Mouse (Mus musculus) gastrocnemius, adult 2 months (tissue): ENCODE results near the gene Vmn1r55. TPM values are rescaled to one million over a fixed set of nuclear protein-coding genes. Genes with fewer than 3 reads are reported as not detected.
"Not testable (repeated sequence)": the region's sequence is repeated elsewhere in the genome, so short reads cannot be mapped to it uniquely, and the experiment has no call there.

ENCODE experiments used
- DNase-seq: peaks from one replicate; pipeline ENCODE4 v3.0.0; 2022
- H3K27ac ChIP-seq: fragments of 200-600 bp; 2 replicates; pipeline ENCODE4 v1.8.1; 2022; ENCODE audit warnings: mild to moderate bottlenecking
- H3K4me3 ChIP-seq: fragments of 200-600 bp; 2 replicates; pipeline ENCODE4 v1.8.1; 2022; ENCODE audit warnings: mild to moderate bottlenecking, moderate library complexity
- CTCF ChIP-seq: fragments of 200-600 bp; IDR thresholded peaks from 2 replicates; pipeline ENCODE4 v1.8.1; 2022; ENCODE audit warnings: antibody characterized with exemption, mild to moderate bottlenecking, moderate library complexity
- intact Hi-C: fragments of 180-260 bp; cut with DNase I; formaldehyde crosslinking; loops from one replicate; pipeline ENCODE4 v1.15.1; 2025
- total RNA-seq, 2 experiments: library from RNA; stranded (reverse); gene quantifications; 2 replicates each; pipeline ENCODE4 v1.2.3; 2021

The Vmn1r55 gene
- total RNA-seq, 2 experiments from 2014 or later, result not detected

DNA sequence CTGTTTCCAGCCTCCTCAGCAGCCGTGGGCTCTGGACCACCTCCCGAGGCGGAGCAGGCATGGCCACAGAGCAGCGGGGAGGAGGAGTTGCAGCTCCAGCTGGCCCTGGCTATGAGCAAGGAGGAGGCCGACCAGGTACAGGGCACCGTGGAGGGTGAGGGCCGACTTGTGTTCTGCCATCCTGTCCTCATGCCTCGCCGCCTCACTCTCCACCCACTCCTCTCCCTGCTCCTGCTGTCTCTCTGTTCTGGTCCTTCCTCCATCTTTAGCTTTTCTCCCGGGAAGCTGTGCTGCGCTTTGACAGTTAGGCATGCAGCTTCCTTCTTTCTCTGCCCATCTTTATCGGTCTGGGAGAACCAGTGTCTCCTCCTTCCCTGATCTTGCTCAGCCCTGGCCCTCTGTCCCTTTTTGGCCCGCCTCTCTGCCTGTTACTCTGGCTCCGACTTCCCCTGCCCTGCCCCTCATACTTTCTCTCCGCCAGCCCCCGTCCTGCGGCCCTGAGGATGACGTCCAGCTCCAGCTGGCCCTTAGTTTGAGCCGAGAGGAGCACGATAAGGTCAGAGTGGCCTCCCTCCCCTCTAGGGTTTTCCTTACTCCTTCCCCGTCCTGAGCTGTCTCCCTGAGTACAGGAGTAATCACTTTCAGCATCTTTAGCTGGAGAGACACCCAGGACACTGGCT, 56.5 kb downstream of the Vmn1r55 start:
- no peak for DNase-seq

DNA sequence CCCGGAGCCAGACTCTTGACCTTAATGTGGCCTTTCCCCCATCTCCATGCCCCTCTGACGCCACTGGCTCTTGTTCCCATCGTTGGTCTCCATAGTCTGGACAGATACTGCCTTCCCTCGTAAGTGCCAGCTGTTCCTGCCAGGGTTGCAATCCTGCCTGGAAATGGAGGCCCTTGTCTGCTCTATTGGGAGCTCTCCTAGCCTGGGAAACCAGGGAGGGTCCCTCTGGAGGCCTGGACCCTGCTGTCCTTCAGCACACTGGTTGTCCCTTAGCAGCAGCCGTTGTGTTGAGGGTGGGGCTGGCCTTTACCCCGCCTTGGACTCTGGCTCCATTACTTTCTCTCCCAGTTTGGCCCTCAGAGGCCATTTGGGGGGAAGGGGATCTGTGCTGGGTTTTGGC, 57.1 kb downstream of the Vmn1r55 start:
- intact Hi-C loops, result no loop called here
- Histone ChIP-seq H3K4me3 (no peak overlapping the region), H3K27ac (peak overlapping the region; percentile 24; the same call in 1 of the 2 replicates)
- no peak for TF ChIP-seq CTCF
- DNase-seq, result no peak

More for the DNA sequence above, 56.5 kb downstream of the Vmn1r55 start:
- intact Hi-C loops, result no loop called here
- peak overlapping the region; percentile 6; the same call in 1 of the 2 replicates for H3K27ac ChIP-seq
- TF ChIP-seq CTCF, result no peak
- no peak overlapping the region for H3K4me3 ChIP-seq

DNA sequence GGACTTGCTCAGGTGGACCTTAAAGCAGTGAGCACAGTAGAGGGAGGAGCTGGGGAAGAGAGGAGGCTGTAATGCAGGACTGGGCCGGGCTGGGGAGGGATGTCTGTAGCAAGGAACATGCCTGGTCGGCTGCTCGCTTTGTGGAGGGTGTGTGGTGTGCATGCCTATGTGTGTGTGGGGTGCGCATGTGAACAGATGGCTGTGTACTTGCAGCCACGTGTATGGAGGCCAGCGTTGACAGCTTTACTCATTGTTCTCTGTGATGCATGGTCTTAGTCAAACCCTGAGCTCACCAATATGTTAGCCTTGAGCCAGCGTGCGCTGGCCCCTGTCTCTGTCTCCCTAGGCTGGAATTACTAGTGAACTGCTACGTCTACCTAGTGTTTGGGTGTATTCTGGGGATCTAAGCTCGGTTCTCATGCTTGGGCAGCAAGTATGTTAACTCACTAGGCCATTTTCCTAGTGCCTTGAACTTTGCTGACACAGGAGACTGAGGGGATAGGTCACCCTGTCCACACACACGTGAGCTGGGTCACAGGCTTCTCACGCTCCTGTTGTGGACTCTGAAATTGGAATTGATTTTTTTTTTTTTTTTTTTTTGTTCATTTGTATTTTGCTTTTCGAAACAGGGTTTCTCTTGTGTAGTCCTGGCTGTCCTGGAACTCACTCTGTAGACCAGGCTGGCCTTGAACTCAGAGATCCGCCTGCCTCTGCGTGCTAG, 58.3 kb downstream of the Vmn1r55 start:
- H3K27ac ChIP-seq, result no peak overlapping the region
- H3K4me3 ChIP-seq, result no peak overlapping the region
- no peak for TF ChIP-seq CTCF
- DNase-seq, result no peak
- intact Hi-C loops, result no loop called here

DNA sequence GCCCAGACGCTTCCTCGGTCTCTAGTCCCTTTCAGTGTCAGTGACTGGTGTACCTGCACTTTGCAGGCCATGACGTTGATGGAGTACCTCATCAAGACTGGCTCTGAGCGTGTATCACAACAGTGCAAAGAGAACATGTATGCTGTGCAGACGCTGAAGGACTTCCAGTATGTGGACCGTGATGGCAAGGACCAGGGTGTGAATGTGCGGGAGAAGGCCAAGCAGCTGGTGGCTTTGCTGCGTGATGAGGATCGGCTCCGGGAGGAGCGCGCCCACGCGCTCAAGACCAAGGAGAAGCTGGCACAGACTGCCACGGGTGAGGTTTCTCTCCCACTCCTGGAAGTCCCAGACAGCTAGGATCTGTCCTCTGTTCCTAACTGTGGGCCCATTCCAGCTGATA, 59.6 kb downstream of the Vmn1r55 start:
- Histone ChIP-seq H3K4me3 (no peak overlapping the region), H3K27ac (no peak overlapping the region)
- no peak for TF ChIP-seq CTCF
- intact Hi-C loops, result no loop called here
- no peak for DNase-seq

DNA sequence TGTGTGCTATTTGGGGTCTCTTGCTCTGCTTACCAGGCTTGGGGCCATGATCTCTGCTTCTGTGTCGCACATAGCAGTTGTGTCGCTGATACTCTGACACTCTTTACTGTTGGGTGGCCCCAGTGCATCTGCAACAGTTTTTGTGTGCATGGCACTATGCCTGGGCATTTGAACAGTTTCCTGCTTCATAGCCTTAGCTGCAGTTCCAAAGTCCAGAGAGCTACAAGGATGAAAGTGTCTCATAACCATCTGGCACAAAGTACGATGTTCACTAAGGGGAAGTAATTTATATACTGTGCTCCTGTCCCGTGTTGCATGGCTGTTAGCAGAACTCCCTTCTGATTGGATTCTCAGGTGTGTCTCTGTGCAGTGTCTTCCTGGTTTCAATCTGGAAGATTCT, 61.6 kb downstream of the Vmn1r55 start:
- no peak for TF ChIP-seq CTCF
- H3K4me3 ChIP-seq, result no peak overlapping the region
- intact Hi-C loops, result no loop called here
- DNase-seq, result no peak
- no peak overlapping the region for H3K27ac ChIP-seq

DNA sequence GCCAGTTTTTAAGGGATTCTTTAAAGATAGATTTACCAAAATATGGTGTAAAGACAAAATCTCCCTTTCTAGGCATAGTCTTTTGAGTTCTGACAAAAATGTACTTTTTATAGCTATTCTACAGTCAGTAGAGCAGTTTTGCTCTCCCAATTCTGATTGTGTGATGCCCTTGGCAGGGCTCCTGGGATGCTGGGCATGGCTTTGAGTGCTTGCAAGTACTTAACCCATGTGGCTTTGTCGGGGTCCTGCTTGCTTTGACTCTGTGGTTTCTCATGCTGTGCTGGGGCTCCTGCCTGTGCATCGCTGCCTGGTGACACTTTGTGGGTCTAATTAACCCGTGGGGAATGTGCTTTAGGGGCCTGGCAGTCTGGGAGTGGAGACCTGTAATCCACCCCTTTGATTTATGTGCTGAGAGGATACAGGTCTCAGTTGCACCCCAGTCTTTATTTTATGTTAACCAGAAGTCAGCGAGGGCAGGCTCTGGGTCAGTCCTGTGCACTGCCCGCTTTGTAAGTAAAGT, 62.5 kb downstream of the Vmn1r55 start:
- Histone ChIP-seq H3K4me3 (no peak overlapping the region), H3K27ac (no peak overlapping the region)
- no peak for TF ChIP-seq CTCF
- no peak for DNase-seq
- intact Hi-C loops, result no loop called here

DNA sequence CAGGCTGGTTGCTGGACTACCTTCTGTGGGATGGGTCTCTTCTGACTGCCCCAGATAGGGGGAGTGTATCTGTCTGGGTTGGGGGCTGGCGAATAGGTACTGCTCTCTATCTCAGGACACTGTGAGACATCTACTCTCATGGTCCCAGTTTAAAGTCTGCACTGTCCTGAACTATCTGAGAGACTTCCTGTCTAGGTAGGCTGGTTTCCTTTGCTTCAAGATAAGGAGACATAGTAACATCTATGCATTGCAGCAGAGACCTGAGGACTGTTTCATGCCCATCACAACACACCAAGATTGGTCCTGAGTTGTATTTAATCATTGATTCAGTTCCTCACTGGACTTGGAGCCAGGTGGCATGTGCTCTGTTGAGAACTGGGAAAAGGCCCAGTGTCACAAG, 64.0 kb downstream of the Vmn1r55 start:
- no peak for DNase-seq
- H3K4me3 ChIP-seq, result no peak overlapping the region
- intact Hi-C loops, result no loop called here
- no peak overlapping the region for H3K27ac ChIP-seq
- TF ChIP-seq CTCF, result no peak

DNA sequence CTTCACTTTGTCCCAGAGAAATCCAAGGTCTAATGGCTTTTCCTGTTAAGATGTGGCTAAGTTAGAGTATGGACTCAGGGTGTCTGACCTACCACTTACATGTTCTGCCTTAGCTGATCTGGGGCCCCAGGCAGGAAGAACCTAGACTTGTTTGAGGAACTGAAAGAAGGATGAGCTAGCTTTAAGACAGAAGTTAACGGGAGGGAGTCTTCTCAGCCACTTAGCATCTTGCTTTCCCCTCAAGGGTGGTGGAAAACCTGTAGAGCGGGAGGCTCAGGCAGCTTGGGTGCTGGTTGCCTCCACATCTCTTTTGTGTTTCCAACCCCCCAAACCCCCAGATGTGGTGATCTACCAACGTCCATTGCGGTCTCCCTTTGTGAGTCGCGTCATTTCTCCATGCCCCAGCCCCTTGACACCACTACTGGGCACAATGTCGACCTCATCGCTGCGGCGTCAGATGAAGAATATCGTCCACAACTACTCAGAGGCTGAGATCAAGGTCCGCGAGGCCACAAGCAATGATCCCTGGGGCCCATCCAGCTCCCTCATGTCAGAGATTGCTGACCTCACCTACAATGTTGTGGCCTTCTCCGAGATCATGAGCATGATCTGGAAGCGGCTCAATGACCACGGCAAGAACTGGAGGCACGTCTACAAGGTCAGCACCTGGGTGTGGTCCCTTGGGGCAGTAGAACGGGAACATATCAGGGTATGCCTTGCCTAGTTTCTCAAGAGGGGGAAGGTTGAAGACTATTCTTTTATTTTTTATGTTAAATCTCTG, 66.0 kb downstream of the Vmn1r55 start:
- no peak for TF ChIP-seq CTCF
- H3K4me3 ChIP-seq, result no peak overlapping the region
- peak overlapping the region; percentile 35; the same call in 1 of the 2 replicates for H3K27ac ChIP-seq
- no peak for DNase-seq
- intact Hi-C loops, result no loop called here

DNA sequence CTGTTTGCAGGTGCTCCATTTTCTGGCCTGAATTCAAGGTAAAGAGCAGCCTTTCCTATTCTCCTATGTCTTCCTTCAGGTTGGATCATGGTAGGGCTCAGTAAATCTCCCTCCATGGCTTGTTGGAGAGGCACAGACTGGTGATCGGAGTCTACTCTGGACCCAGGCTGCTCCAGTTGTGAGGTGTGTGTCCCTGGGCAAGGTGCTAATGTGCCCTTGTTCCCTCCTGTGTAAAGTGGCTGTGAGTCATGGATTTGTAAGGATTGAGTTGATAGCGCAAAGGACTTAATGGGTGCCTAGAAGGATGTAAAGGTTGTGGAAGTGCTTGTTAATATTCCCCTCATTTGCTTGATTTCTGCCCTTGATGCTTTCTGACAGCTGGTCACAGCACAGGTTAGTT, 67.5 kb downstream of the Vmn1r55 start:
- TF ChIP-seq CTCF, result no peak
- Histone ChIP-seq H3K4me3 (peak overlapping the region; percentile 13), H3K27ac (no peak overlapping the region; the same call in 1 of the 2 replicates)
- intact Hi-C loops, result loop anchor here (2.0 kb wide), 1 partner anchor 43 kb away; the partner anchor contains the start of gene Rasl2-9
- DNase-seq, result no peak

DNA sequence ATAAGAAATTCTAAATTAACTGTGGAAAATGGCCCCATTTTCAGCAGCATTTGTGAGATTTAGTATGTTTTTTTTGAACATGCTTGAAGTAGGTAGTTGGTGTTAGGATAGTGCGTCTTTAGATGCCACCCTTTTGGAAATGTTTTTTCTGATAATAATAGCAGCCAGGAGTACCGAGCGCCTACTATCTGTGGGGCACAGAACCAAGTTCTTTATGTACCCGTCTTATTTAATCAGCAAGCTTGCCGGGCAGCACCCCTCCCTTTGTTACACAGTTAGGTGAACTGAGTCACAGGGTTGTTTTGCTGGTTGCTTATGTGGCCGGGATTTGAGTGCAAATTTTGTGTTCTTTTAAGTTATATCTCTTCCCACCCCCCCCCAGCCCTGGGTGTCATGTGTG, 68.2 kb downstream of the Vmn1r55 start:
- Histone ChIP-seq H3K27ac (peak overlapping the region; percentile 97), H3K4me3 (peak overlapping the region; percentile 100)
- intact Hi-C loops, result loop anchor here (2.0 kb wide), 1 partner anchor 44 kb away; the partner anchor contains the start of gene Rasl2-9
- no peak for TF ChIP-seq CTCF
- DNase-seq, result no peak

DNA sequence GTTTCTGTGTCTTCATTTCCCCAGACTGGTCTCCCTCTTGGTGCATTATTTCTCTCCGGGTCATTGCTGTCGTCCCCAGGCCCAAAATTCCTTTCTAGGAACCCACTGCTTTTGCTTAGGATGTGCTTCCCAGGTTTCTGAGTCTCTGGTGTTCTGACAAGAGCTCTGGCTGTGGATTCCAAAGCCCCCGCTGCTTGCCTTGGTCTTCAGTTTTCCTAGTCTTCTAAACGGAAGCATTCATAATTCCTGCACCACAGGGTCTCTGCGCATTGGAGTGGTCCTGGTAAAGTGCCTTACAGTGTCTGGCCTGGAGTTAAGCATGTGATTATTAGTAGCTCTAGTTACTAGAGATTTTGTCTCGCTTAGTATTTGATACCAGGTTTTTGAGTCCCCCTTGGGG, 68.7 kb downstream of the Vmn1r55 start:
- peak overlapping the region; percentile 100 for H3K4me3 ChIP-seq
- no peak for TF ChIP-seq CTCF
- no peak for DNase-seq
- peak overlapping the region; percentile 97 for H3K27ac ChIP-seq
- intact Hi-C loops, result loop anchor here (1.0 to 2.0 kb wide), 2 partner anchors 19 to 44 kb away; partner anchors contain the start of genes Rasl2-9 and U2af2

DNA sequence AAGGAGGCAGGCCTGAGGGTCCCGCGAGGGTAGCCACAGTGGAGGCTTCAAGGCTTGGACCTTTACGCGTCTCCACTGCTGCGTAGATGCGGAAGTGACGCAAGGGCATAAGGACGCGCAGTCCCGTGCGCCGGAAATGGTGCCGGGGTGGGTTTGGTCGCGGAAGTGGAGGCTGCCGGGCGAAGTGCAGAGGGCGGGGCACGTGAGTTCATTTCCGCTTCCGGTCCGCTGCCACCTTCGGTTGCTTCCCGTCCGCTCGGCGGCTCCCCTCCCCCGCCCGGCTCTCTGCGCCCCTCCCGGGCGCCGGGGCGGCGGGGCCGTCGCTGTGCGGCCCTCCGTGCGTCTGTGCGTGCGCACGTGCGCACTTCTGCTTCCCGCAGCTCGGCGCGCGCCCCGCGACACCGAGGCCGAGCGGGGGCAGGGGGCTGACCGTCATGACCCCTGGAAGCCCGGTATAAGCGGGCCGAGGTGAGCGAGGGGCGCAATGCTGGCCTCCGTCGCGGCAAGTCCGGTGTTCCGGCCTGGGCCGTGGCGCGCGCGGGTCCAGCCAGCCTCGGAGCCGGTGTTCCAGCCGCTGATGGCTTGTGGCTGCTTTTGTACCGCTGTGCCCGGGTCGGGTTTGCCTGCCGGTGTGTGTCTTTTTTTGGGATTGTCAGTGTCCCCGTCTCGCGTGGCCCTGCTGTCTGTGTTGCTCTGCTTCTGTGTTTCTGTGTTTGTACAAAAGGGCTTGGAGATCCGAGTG, 69.3 kb downstream of the Vmn1r55 start, which contains the start of gene Epn1:
Gene Epn1, plus strand, starts transcription at position 226 of the 742 bp plus-strand sequence.
- intact Hi-C loops, result loop anchor here (1.0 to 2.0 kb wide), 2 partner anchors 18 to 45 kb away; partner anchors contain the start of genes Rasl2-9 and U2af2
- Histone ChIP-seq H3K27ac (peak within 1 kb of the TSS; percentile 97), H3K4me3 (peak within 1 kb of the TSS; percentile 100)
- DNase-seq, result peak; percentile 99
- no peak for TF ChIP-seq CTCF

DNA sequence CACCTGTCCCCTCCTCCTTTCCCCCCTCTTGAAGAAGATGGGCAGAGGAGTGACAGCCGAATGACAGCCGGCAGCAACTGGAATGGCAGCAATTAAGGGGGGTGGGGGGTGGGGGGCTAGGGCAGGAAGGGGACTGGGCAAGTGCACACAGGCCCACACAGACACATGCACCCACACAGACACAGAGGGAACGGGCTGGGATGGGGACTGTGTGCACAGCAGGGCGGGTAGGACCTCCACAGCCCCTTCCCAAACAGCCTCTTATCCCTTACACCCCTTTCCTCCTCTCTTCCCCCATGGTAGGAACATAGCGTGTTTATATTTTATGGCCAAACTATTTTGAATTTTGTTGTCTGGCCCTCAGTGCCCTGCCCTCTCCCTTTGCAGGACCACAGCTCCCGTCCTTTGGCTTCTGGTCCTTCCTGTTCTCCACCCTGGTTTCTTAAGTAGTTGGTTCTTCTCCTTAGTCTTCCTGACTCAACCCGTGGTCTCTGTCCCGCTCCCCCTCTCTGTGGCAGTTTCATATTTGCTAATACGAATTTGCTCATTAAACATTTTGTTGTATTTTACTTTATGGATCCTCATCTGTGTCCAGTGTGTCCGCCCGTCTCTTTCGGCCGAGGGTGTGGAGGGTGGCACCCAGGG, 70.0 kb downstream of the Vmn1r55 start:
- intact Hi-C loops, result loop anchor here (1.0 to 2.0 kb wide), 2 partner anchors 17 to 45 kb away; partner anchors contain the start of genes Rasl2-9 and U2af2
- Histone ChIP-seq H3K4me3 (peak overlapping the region; percentile 100), H3K27ac (peak overlapping the region; percentile 97)
- DNase-seq, result not testable (repeated sequence)
